Mouse (Mus musculus) CD4-positive naive resting alpha-beta T cell, adult 76 days (primary cell): ENCODE measurements around the gene Olfr809. TPM values are rescaled to one million over a fixed set of nuclear protein-coding genes. Genes with fewer than 3 reads are reported as not detected.

ENCODE experiments used
- total RNA-seq: library from RNA; stranded (reverse); gene quantifications from one replicate; pipeline ENCODE4 v1.2.4, GENCODE M21; 2023

Olfr809 gene
- total RNA-seq: not detected

GRCm38 (mm10) chr10:129774338-129774737 lies at the start of gene Olfr809:
Gene Olfr809 (plus strand): TSS chr10:129774638.

GRCm38 (mm10) chr10:129729275-129729674 lies 45.2 kb upstream of the Olfr809 start, which contains the start of gene Olfr805:
Gene Olfr805 (minus strand): TSS chr10:129729375.

GRCm38 (mm10) chr10:129741821-129742220 lies 32.6 kb upstream of the Olfr809 start, which contains the start of gene Olfr806:
Gene Olfr806 (minus strand): TSS chr10:129741921.

GRCm38 (mm10) chr10:129757693-129758092 lies 16.7 kb upstream of the Olfr809 start, which contains the start of gene Olfr807:
Gene Olfr807 (minus strand): TSS chr10:129757793.

GRCm38 (mm10) chr10:129765182-129765581 lies 9.3 kb upstream of the Olfr809 start, which contains the start of gene Olfr808:
Gene Olfr808 (plus strand): TSS chr10:129765482.

GRCm38 (mm10) chr10:129794817-129795216 lies 20.4 kb downstream of the Olfr809 start, which contains the start of gene Olfr810:
Gene Olfr810 (minus strand): TSS chr10:129794917.

GRCm38 (mm10) chr10:129804296-129804695 lies 29.9 kb downstream of the Olfr809 start, which contains the start of gene Olfr811:
Gene Olfr811 (minus strand): TSS chr10:129804396.

Other genes starting within 250 kb of the Olfr809 start
- gene Olfr792, start 235.5 kb upstream of the Olfr809 start, total RNA-seq: not detected
- gene Olfr794, start 207.0 kb upstream of the Olfr809 start, total RNA-seq: not detected
- gene Olfr796, start 162.1 kb upstream of the Olfr809 start, total RNA-seq: not detected
- not detected for gene Olfr798, start 146.7 kb upstream of the Olfr809 start, total RNA-seq
- gene Olfr799, start 137.2 kb upstream of the Olfr809 start, total RNA-seq: not detected
- gene Olfr800, start 116.9 kb upstream of the Olfr809 start, total RNA-seq: not detected
- gene Olfr801, start 100.8 kb upstream of the Olfr809 start, total RNA-seq: not detected
- not detected for gene Olfr802, start 86.5 kb upstream of the Olfr809 start, total RNA-seq
- gene Olfr803, start 80.4 kb upstream of the Olfr809 start, total RNA-seq: not detected
- gene Olfr804, start 71.4 kb upstream of the Olfr809 start, total RNA-seq: not detected
- not detected for gene Olfr805, start 45.3 kb upstream of the Olfr809 start, total RNA-seq
- not detected for gene Olfr806, start 32.7 kb upstream of the Olfr809 start, total RNA-seq
- not detected for gene Olfr807, start 16.8 kb upstream of the Olfr809 start, total RNA-seq
- gene Olfr808, start 9.2 kb upstream of the Olfr809 start, total RNA-seq: not detected
- not detected for gene Olfr810, start 20.3 kb downstream of the Olfr809 start, total RNA-seq
- gene Olfr811, start 29.8 kb downstream of the Olfr809 start, total RNA-seq: not detected
- gene Olfr812, start 71.5 kb downstream of the Olfr809 start, total RNA-seq: not detected
- gene Olfr813, start 80.7 kb downstream of the Olfr809 start, total RNA-seq: not detected
- gene Olfr814, start 105.2 kb downstream of the Olfr809 start, total RNA-seq: not detected
- gene Olfr815, start 131.2 kb downstream of the Olfr809 start, total RNA-seq: not detected
- not detected for gene Olfr816, start 141.0 kb downstream of the Olfr809 start, total RNA-seq
- not detected for gene Olfr818, start 174.5 kb downstream of the Olfr809 start, total RNA-seq
- not detected for gene Olfr819, start 192.6 kb downstream of the Olfr809 start, total RNA-seq
- gene Olfr247, start 201.5 kb downstream of the Olfr809 start, total RNA-seq: not detected
- not detected for gene Gm10310, start 210.4 kb downstream of the Olfr809 start, total RNA-seq
- not detected for gene Olfr820, start 238.0 kb downstream of the Olfr809 start, total RNA-seq